11 mouse cellular contexts compared by ENCODE assay signal in the genomic region with DNA sequence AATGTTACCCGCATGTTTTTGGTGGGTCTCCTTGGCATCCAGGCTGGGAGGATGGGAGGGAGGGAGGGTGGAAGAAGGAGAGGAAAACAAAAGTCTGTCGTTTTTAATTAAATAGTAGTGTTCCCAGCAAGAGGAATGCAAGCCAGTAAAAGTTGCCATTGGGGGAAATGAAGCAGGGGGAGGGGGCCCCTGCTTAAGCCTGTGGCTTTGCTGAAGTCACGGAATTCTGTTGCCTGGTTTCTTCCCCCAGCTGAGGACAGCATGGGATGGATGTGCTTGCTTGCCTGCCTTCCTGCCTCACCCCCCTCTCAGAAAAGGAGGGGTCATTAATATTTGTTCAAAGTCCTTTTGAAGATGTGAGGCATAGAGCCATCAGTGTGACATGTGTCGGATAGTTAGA. TPM values are rescaled to one million over a fixed set of nuclear protein-coding genes. Genes with fewer than 3 reads are reported as not detected.
DNase-seq lines count a peak whose midpoint lies in the region; ATAC-seq lines count a peak whose summit lies in the region.
"Had no signal": no experiment of that assay in that cellular context is flagged by ENCODE, and none has a peak within 500 bp of the region (broad histone marks: within the 10 kb centered on the region; RNA-seq: fewer than 3 reads in every experiment).

No protein-coding gene starts in this region.

- peak; percentile 18 for DNase-seq in kidney, postnatal 14 days
- DNase-seq in kidney, postnatal 25 days: no peak
- DNase-seq in forebrain, embryonic 10.5 days (ENCODE audit: extremely low spot score, low spot score): no peak
- DNase-seq in urinary bladder, postnatal 36 days (ENCODE audit: low spot score in 2 of 2): no peak
- no peak for DNase-seq in adrenal gland, postnatal 10 days
- no peak for DNase-seq in layer of hippocampus, postnatal 10 days (ENCODE audit: low spot score in 2 of 2)
- DNase-seq: cerebellum, adult 18-20 months; gastrocnemius, postnatal 10 days had no signal

- H3K27me3 ChIP-seq in forebrain, embryonic 10.5 days (ENCODE audit: poor library complexity, severe bottlenecking): peaks cover 34% of the 10 kb centered on the region
- H3K27me3 ChIP-seq in intestine, embryonic 15.5 days (replicated peaks): peaks cover 7% of the 10 kb centered on the region
- H3K27me3 ChIP-seq in neural tube, embryonic 13.5 days: peaks cover 12% of the 10 kb centered on the region; the same call in 1 of the 2 replicates

- H3K4me2 ChIP-seq in intestine, embryonic 15.5 days (replicated peaks): no peak overlapping the region
- peak overlapping the region; percentile 98 for H3K4me2 ChIP-seq in neural tube, embryonic 13.5 days
- H3K4me2 ChIP-seq: liver, embryonic 15.5 days had no signal

- H3K4me1 ChIP-seq in forebrain, embryonic 10.5 days: peaks cover 83% of the 10 kb centered on the region
- H3K4me1 ChIP-seq in intestine, embryonic 15.5 days (replicated peaks): peaks cover 34% of the 10 kb centered on the region
- peaks cover 68% of the 10 kb centered on the region for H3K4me1 ChIP-seq in neural tube, embryonic 13.5 days (replicated peaks)
- H3K4me1 ChIP-seq: liver, embryonic 15.5 days had no signal

- peaks cover 40% of the 10 kb centered on the region for H3K36me3 ChIP-seq in forebrain, embryonic 10.5 days (replicated peaks)
- no peaks in the 10 kb centered on the region for H3K36me3 ChIP-seq in intestine, embryonic 15.5 days
- no peaks in the 10 kb centered on the region for H3K36me3 ChIP-seq in neural tube, embryonic 13.5 days
- H3K36me3 ChIP-seq: liver, embryonic 15.5 days had no signal

- no peak overlapping the region for H3K9ac ChIP-seq in intestine, embryonic 15.5 days
- H3K9ac ChIP-seq in neural tube, embryonic 13.5 days: 0 out of 2 replicates have a peak overlapping the region, but pooled peaks have one; percentile 41
- H3K9ac ChIP-seq: liver, embryonic 15.5 days had no signal

- no peak overlapping the region for H3K27ac ChIP-seq in forebrain, embryonic 10.5 days
- H3K27ac ChIP-seq in intestine, embryonic 15.5 days: no peak overlapping the region
- no peak overlapping the region for H3K27ac ChIP-seq in neural tube, embryonic 13.5 days (replicated peaks)
- H3K27ac ChIP-seq: liver, embryonic 15.5 days had no signal

- H3K4me3 ChIP-seq in forebrain, embryonic 10.5 days: peak overlapping the region; percentile 87
- 0 out of 2 replicates have a peak overlapping the region, but pooled peaks have one; percentile 4 for H3K4me3 ChIP-seq in intestine, embryonic 15.5 days (replicated peaks)
- peak overlapping the region; percentile 81 for H3K4me3 ChIP-seq in neural tube, embryonic 13.5 days
- H3K4me3 ChIP-seq: liver, embryonic 15.5 days had no signal

- no peaks in the 10 kb centered on the region for H3K9me3 ChIP-seq in forebrain, embryonic 10.5 days
- no peaks in the 10 kb centered on the region for H3K9me3 ChIP-seq in intestine, embryonic 15.5 days
- no peaks in the 10 kb centered on the region for H3K9me3 ChIP-seq in neural tube, embryonic 13.5 days
- H3K9me3 ChIP-seq: liver, embryonic 15.5 days had no signal

- 13% methylated on average over 4 of the region's 4 CpGs for WGBS in forebrain, embryonic 10.5 days
- WGBS in intestine, embryonic 15.5 days: 31% methylated on average over 4 of the region's 4 CpGs
- 11% methylated on average over 4 of the region's 4 CpGs for WGBS in neural tube, embryonic 13.5 days

- no peak for ATAC-seq in intestine, embryonic 15.5 days
- no peak for ATAC-seq in neural tube, embryonic 13.5 days (ENCODE audit: low read depth)

RNA-seq across cellular contexts. Expression of a gene that starts 3.0 kb away (rescaled TPM):
- polyA plus RNA-seq in forebrain, embryonic 10.5 days (2016; fragmentation: Nextera tagmentation; extraction: Ambion mirVana): 47.2 and 48.5 TPM in 2 replicates
- 33.1 and 34.9 TPM in 2 replicates for polyA plus RNA-seq in intestine, embryonic 15.5 days (2015; fragmentation: Nextera tagmentation; extraction: Ambion mirVana)
- 48.9 and 52.3 TPM in 2 replicates for polyA plus RNA-seq in neural tube, embryonic 13.5 days (2015; fragmentation: Nextera tagmentation; extraction: Ambion mirVana)
- total RNA-seq in adrenal gland, postnatal 10 days (2021): 10 to 100 TPM; 35.3 to 40.0 TPM
- total RNA-seq in layer of hippocampus, postnatal 10 days (2021): 10 to 100 TPM; 16.9 to 17.4 TPM

Comparison
In these comparisons a context has a peak if more than half of its experiments do, and no peak if none do; other contexts are left out.
1. H3K4me3 ChIP-seq: peak in every context shown above with its lines; median percentile 87 in forebrain, embryonic 10.5 days; 81 in neural tube, embryonic 13.5 days; 4 in intestine, embryonic 15.5 days.